Mouse (Mus musculus): ENCODE measurements around the gene Synm.

DNA sequence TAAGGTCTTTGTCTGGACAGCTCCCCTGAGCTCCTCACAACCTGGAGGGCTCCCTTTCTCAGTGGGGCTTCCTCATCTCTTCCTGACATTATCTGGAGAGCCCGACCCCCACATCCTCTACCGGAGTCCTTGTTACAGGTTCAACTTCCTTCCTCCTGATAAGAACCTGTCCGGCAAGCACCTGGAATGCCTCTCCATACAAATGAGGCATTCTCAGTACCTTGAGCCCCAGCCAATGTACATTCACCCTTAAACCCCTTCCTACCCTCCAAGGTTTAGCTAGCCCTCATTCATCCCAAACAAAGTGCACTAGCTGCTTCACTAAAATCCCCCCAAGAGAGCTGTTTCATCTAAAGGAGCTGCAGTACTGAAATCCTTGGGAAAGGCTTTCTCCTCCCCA lies 16.1 kb upstream of the Synm start:
- TF ChIP-seq CTCF (IDR thresholded peaks at IDR 0.05; ENCODE audit: borderline replicate concordance, extremely low read depth, insufficient read depth, insufficient read length) (no peak), POLR2A (IDR thresholded peaks at IDR 0.05; ENCODE audit: borderline replicate concordance, extremely low read depth, insufficient read depth, insufficient read length, poor library complexity, severe bottlenecking) (no peak)
